Mouse (Mus musculus): Measurements from ENCODE around the gene Serinc3.

The Serinc3 gene

GRCm38 (mm10) chr2:163590996-163591395 is 53.9 kb downstream of the Serinc3 start:
- DNase-seq: no peak

GRCm38 (mm10) chr2:163590211-163590610 is 54.7 kb downstream of the Serinc3 start:
- DNase-seq: no peak

- no peak for DNase-seq
Observed at GRCm38 (mm10) chr2:163587506-163587905, 57.4 kb downstream of the Serinc3 start.

GRCm38 (mm10) chr2:163586384-163587261 is 58.3 kb downstream of the Serinc3 start:
- DNase-seq: peak; percentile 57

GRCm38 (mm10) chr2:163584088-163584426 is 60.9 kb downstream of the Serinc3 start:
- DNase-seq: no peak

- no peak for DNase-seq
Observed at GRCm38 (mm10) chr2:163583226-163584087, 61.5 kb downstream of the Serinc3 start.

- DNase-seq: no peak
Observed at GRCm38 (mm10) chr2:163580069-163580945, 64.6 kb downstream of the Serinc3 start.

GRCm38 (mm10) chr2:163577986-163578385 is 66.9 kb downstream of the Serinc3 start:
- DNase-seq: no peak

- no peak for DNase-seq
Observed at GRCm38 (mm10) chr2:163575248-163575647, 69.7 kb downstream of the Serinc3 start.

GRCm38 (mm10) chr2:163574321-163574720 is 70.6 kb downstream of the Serinc3 start:
- DNase-seq: no peak
